ENCODE assay signal across 17 mouse cellular contexts in genomic region chr8:120248031-120248430, GRCm38 (mm10). TPM values are rescaled to one million over a fixed set of nuclear protein-coding genes. Genes with fewer than 3 reads are reported as not detected.
DNase-seq lines count a peak whose midpoint lies in the region; ATAC-seq lines count a peak whose summit lies in the region.
"Had no signal": no experiment of that assay in that cellular context is flagged by ENCODE, and none has a peak within 500 bp of the region (broad histone marks: within the 10 kb centered on the region; RNA-seq: fewer than 3 reads in every experiment).

No protein-coding gene starts in this region.

- DNase-seq in forebrain, embryonic 14.5 days (ENCODE audit: low spot score) = no peak
- peak; percentile 48 for DNase-seq in left cerebral cortex, postnatal 4 days
- no peak for DNase-seq in left cerebral cortex, adult 9 months (ENCODE audit: low spot score in 2 of 2)
- peak; percentile 75 for DNase-seq in adipocyte (ENCODE audit: low spot score)
- DNase-seq in lung, postnatal 36 days = peak; percentile 62
- no peak for DNase-seq in hindbrain, embryonic 11.5 days (ENCODE audit: low spot score)
- DNase-seq: B cell, adult 2 months; liver, embryonic 13.5 days; right cerebral cortex, postnatal 25 days; thymus, adult 18-20 months had no signal

- peak; percentile 54; the same call in 1 of the 2 replicates for ATAC-seq in forebrain, embryonic 16.5 days
- no peak for ATAC-seq in forebrain, embryonic 14.5 days
- ATAC-seq in hindbrain, embryonic 11.5 days (ENCODE audit: low FRiP score) = no peak
- ATAC-seq: activated CD4-positive, CD25-positive, alpha-beta regulatory T cell, adult 4 months; inflammation-experienced regulatory T-cells, adult 6 months had no signal

- H3K27ac ChIP-seq in forebrain, embryonic 16.5 days (ENCODE audit: low read length) = no peak overlapping the region
- H3K27ac ChIP-seq in forebrain, embryonic 14.5 days (ENCODE audit: low read depth, low read length) = no peak overlapping the region
- no peak overlapping the region for H3K27ac ChIP-seq in hindbrain, embryonic 11.5 days (ENCODE audit: low read depth, low read length)
- H3K27ac ChIP-seq: hindbrain, embryonic 12.5 days; liver, embryonic 13.5 days; midbrain, embryonic 12.5 days; neural tube, embryonic 13.5 days had no signal

- H3K36me3 ChIP-seq in forebrain, embryonic 16.5 days (ENCODE audit: control insufficient read depth, insufficient read depth) = no peaks in the 10 kb centered on the region
- H3K36me3 ChIP-seq in forebrain, embryonic 14.5 days (ENCODE audit: control insufficient read depth, insufficient read depth, low read length) = no peaks in the 10 kb centered on the region
- H3K36me3 ChIP-seq in hindbrain, embryonic 11.5 days (ENCODE audit: control insufficient read depth, insufficient read depth, low read length) = no peaks in the 10 kb centered on the region
- H3K36me3 ChIP-seq: hindbrain, embryonic 12.5 days; liver, embryonic 13.5 days; midbrain, embryonic 12.5 days; neural tube, embryonic 13.5 days had no signal

- intact Hi-C loops in left cerebral cortex, postnatal 4 days (cut with DNase I) = no loop called here

- no peaks in the 10 kb centered on the region for H3K27me3 ChIP-seq in forebrain, embryonic 16.5 days (replicated peaks; ENCODE audit: control insufficient read depth, insufficient read depth, low read length)
- no peaks in the 10 kb centered on the region for H3K27me3 ChIP-seq in forebrain, embryonic 14.5 days (replicated peaks; ENCODE audit: control insufficient read depth, insufficient read depth, low read length)
- H3K27me3 ChIP-seq in hindbrain, embryonic 11.5 days (ENCODE audit: control insufficient read depth, insufficient read depth, low read length) = no peaks in the 10 kb centered on the region
- H3K27me3 ChIP-seq: hindbrain, embryonic 12.5 days; liver, embryonic 13.5 days; midbrain, embryonic 12.5 days; neural tube, embryonic 13.5 days had no signal

- no peak overlapping the region for H3K4me2 ChIP-seq in forebrain, embryonic 16.5 days (ENCODE audit: low read length)
- H3K4me2 ChIP-seq in forebrain, embryonic 14.5 days (ENCODE audit: low read length) = no peak overlapping the region
- H3K4me2 ChIP-seq in hindbrain, embryonic 11.5 days (replicated peaks; ENCODE audit: low read depth, low read length) = no peak overlapping the region
- H3K4me2 ChIP-seq: hindbrain, embryonic 12.5 days; liver, embryonic 13.5 days; midbrain, embryonic 12.5 days; neural tube, embryonic 13.5 days had no signal

- H3K4me1 ChIP-seq in forebrain, embryonic 16.5 days (replicated peaks; ENCODE audit: control insufficient read depth, insufficient read depth, low read length) = peaks cover 9% of the 10 kb centered on the region
- H3K4me1 ChIP-seq in forebrain, embryonic 14.5 days (ENCODE audit: control insufficient read depth, insufficient read depth, low read length) = no peaks in the 10 kb centered on the region
- peaks cover 3% of the 10 kb centered on the region; the same call in 1 of the 2 replicates for H3K4me1 ChIP-seq in hindbrain, embryonic 11.5 days (replicated peaks; ENCODE audit: control insufficient read depth, insufficient read depth, low read length)

- H3K9me3 ChIP-seq in forebrain, embryonic 16.5 days (ENCODE audit: control insufficient read depth, low read length) = peaks cover 5% of the 10 kb centered on the region; the same call in 1 of the 2 replicates
- H3K9me3 ChIP-seq in forebrain, embryonic 14.5 days (replicated peaks; ENCODE audit: control insufficient read depth, low read length) = no peaks in the 10 kb centered on the region
- H3K9me3 ChIP-seq in hindbrain, embryonic 11.5 days (ENCODE audit: control insufficient read depth, low read length) = no peaks in the 10 kb centered on the region
- H3K9me3 ChIP-seq: hindbrain, embryonic 12.5 days; liver, embryonic 13.5 days; neural tube, embryonic 13.5 days had no signal

- H3K9ac ChIP-seq in forebrain, embryonic 16.5 days (replicated peaks; ENCODE audit: low read depth, low read length) = no peak overlapping the region
- H3K9ac ChIP-seq in forebrain, embryonic 14.5 days (ENCODE audit: low read length) = no peak overlapping the region
- no peak overlapping the region for H3K9ac ChIP-seq in hindbrain, embryonic 11.5 days (ENCODE audit: low read depth, low read length)
- H3K9ac ChIP-seq: hindbrain, embryonic 12.5 days; liver, embryonic 13.5 days; midbrain, embryonic 12.5 days; neural tube, embryonic 13.5 days had no signal

- WGBS in forebrain, embryonic 16.5 days = 79% methylated on average over 7 of the region's 7 CpGs
- WGBS in forebrain, embryonic 14.5 days = 85% methylated on average over 7 of the region's 7 CpGs
- WGBS in hindbrain, embryonic 11.5 days = 89% methylated on average over 7 of the region's 7 CpGs

- no peak overlapping the region for H3K4me3 ChIP-seq in forebrain, embryonic 16.5 days (replicated peaks; ENCODE audit: low read length)
- no peak overlapping the region for H3K4me3 ChIP-seq in forebrain, embryonic 14.5 days (ENCODE audit: low read depth, low read length)
- no peak overlapping the region for H3K4me3 ChIP-seq in hindbrain, embryonic 11.5 days (ENCODE audit: low read depth, low read length)
- H3K4me3 ChIP-seq: erythroblast, embryonic 14.5 days; hindbrain, embryonic 12.5 days; liver, embryonic 13.5 days; midbrain, embryonic 12.5 days; neural tube, embryonic 13.5 days had no signal

RNA-seq across cellular contexts. Expression of gene Gse1, which starts 19.8 kb away (rescaled TPM):
- polyA plus RNA-seq in forebrain, embryonic 16.5 days (2015; fragmentation: Nextera tagmentation; extraction: Ambion mirVana) = 26.9 and 34.9 TPM in 2 replicates
- 22.6 and 33.6 TPM in 2 replicates for polyA plus RNA-seq in forebrain, embryonic 14.5 days (2014; fragmentation: Nextera tagmentation; extraction: Ambion mirVana)
- 10 to 100 TPM; 57.4 to 59.3 TPM for total RNA-seq in left cerebral cortex, postnatal 4 days (2021)
- polyA plus RNA-seq in hindbrain, embryonic 11.5 days (2014; fragmentation: Nextera tagmentation; extraction: Ambion mirVana) = 16.5 and 17.8 TPM in 2 replicates

Comparison
In these comparisons a context has a peak if more than half of its experiments do, and no peak if none do; other contexts are left out.
1. DNase-seq: peak in left cerebral cortex, postnatal 4 days (single experiment), adipocyte (single experiment) and lung, postnatal 36 days (single experiment); none in forebrain, embryonic 14.5 days (single experiment), left cerebral cortex, adult 9 months (0 of 2) and hindbrain, embryonic 11.5 days (single experiment).